Mouse (Mus musculus) kidney, adult 2 months (tissue): ENCODE results near the gene Ntm. TPM values are rescaled to one million over a fixed set of nuclear protein-coding genes. Genes with fewer than 3 reads are reported as not detected.

Source experiments
- DNase-seq: peaks from one replicate; pipeline ENCODE4 v3.0.0; 2021
- H3K27ac ChIP-seq: fragments of 200-500 bp; 2 replicates; pipeline ENCODE4 v1.5.1; 2012; ENCODE audit warnings: low read depth, low read length, control low read depth, inconsistent platforms; ENCODE audit not compliant: insufficient read depth
- H3K27me3 ChIP-seq: fragments of 200-500 bp; replicated peaks from 2 replicates; pipeline ENCODE4 v1.6.1; 2012; ENCODE audit warnings: mild to moderate bottlenecking, moderate library complexity, low read length, inconsistent platforms; ENCODE audit not compliant: control insufficient read depth, insufficient read depth
- H3K36me3 ChIP-seq: fragments of 200-500 bp; 2 replicates; pipeline ENCODE4 v1.6.1; 2012; ENCODE audit warnings: mild to moderate bottlenecking, moderate library complexity, low read length, inconsistent platforms; ENCODE audit not compliant: control insufficient read depth, insufficient read depth
- H3K4me1 ChIP-seq: fragments of 200-500 bp; 2 replicates; pipeline ENCODE4 v1.6.1; 2011; ENCODE audit warnings: low read length; ENCODE audit not compliant: control insufficient read depth, insufficient read depth
- H3K4me3 ChIP-seq: fragments of 200-500 bp; 2 replicates; pipeline ENCODE4 v1.5.1; 2011; ENCODE audit warnings: mild to moderate bottlenecking, low read depth, low read length, control low read depth; ENCODE audit not compliant: insufficient read depth
- CTCF ChIP-seq: fragments of 200-500 bp; conservative IDR thresholded peaks from 2 replicates; pipeline ENCODE4 v1.5.1; 2011; ENCODE audit warnings: low read depth, mild to moderate bottlenecking, control low read depth, low read length, moderate library complexity, mixed read lengths; ENCODE audit not compliant: insufficient read depth, insufficient read length
- POLR2A ChIP-seq: fragments of 200-500 bp; IDR thresholded peaks from one replicate; pipeline ENCODE4 v1.6.1; 2011; ENCODE audit warnings: low read depth, low read length, control low read depth
- WGBS: fragments of 180-500 bp; shearing (Covaris S2); methylation state at CpG from one replicate; pipeline ENCODE4 v1.1.7; 2018; 5-methylcytosine and 5-hydroxymethylcytosine counted together
- polyA plus RNA-seq: library from polyadenylated mRNA; depleted of rRNA; stranded (reverse); fragments of >200 nt; gene quantifications from 2 replicates; pipeline ENCODE4 v1.2.3, GENCODE M21; 2012

Ntm gene
- polyA plus RNA-seq, 1 experiment = 0.74 TPM

DNA sequence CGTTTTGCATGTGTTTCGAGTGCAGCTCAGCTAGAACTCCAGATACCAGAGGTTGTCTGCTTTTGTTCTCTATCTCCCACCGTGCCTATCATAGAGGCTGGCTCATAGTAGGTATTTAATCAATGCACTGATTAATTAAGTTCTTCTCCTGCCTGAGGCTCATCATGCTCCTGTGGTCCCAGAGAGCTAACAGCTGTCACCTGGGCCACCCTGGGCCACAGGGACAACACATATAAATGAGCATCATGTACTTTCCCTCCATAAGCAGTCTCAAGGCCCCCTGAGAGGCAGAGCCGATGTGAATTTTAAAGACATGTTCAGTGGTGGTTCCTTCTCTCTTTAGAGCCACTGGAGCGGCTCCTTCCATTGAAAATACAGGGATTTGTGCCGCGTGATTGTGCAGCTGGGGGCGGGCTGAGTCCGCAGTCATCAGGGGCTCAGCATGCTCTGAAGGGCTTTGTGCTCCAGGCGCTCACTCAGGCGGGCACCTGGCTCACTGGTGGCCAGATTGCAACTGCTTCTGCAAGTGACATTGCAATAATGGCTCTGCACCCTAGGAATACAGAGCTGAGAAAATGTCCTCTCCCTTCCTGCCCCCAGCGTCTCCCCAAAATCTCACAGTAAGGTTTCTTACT, 160.8 kb downstream of the Ntm start:
- Histone ChIP-seq H3K4me3 (no peak overlapping the region), H3K27ac (no peak overlapping the region), H3K4me1 (no peaks in the 10 kb centered on the region), H3K27me3 (no peaks in the 10 kb centered on the region), H3K36me3 (no peaks in the 10 kb centered on the region)
- no peak for DNase-seq
- TF ChIP-seq CTCF (no peak), POLR2A (no peak)
- 45% methylated on average over 12 of the region's 12 CpGs for WGBS

DNA sequence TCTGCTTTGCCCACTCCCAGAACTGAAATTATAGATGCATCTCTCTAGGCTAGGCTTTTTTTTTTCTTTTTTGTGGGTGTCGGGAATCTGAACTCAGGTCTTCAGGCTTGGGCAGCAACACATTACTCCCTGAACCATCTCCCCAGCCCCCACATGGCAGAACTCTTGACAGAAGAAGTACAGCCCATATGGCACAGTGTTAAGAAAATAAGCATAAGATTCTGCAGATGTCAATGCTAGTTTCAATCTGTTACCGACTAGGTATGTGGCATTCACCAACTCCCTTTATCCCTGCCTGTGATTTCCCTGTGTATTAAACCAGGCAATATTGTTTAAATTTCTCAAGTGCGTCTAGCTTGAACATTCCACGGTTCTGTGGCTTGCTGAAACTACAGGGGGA, 166.7 kb downstream of the Ntm start:
- Histone ChIP-seq H3K36me3 (no peaks in the 10 kb centered on the region), H3K4me1 (no peaks in the 10 kb centered on the region), H3K4me3 (no peak overlapping the region), H3K27ac (no peak overlapping the region), H3K27me3 (no peaks in the 10 kb centered on the region; the same call in 1 of the 2 replicates)
- WGBS = 50% methylated on average over 4 of the region's 4 CpGs
- no peak for DNase-seq
- TF ChIP-seq CTCF (no peak), POLR2A (no peak)

DNA sequence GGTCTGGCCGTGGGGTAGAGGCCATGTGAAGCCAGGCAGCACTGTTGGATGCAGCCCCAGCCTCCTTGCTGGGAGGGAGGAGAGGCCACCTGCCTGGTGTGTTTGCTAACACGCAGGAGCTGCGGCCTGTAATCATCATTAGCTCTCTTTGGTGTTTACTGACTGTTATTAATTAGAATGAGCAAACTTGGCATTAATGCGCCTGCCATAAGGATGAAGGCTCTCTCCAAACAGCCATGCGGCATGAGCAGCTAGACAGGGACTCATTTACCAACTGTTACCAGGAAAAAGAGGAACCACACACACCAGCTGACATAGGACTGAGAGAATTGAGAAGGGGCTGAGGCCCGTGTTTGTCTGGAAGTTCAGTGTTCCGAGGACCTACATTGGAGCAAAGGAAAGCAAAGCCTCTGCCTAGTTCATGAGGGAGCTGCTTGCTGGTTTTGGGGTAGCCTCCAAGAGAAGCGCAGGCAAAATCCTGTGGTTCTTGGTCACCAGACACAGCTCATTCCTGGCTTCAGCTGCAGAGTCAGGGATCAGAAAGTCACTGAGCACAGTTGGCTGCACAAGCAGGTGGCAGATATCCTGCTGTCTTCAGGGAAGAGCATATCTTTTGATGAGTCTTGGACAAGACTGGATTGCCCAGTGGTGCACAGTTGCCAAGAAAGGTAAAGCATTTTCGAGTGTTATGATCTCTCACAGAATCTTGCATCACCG, 171.6 kb downstream of the Ntm start:
- Histone ChIP-seq H3K27me3 (no peaks in the 10 kb centered on the region; the same call in 1 of the 2 replicates), H3K4me3 (no peak overlapping the region), H3K4me1 (no peaks in the 10 kb centered on the region), H3K36me3 (no peaks in the 10 kb centered on the region), H3K27ac (no peak overlapping the region)
- WGBS = 73% methylated on average over 10 of the region's 10 CpGs
- TF ChIP-seq CTCF (no peak), POLR2A (no peak)
- DNase-seq = no peak

DNA sequence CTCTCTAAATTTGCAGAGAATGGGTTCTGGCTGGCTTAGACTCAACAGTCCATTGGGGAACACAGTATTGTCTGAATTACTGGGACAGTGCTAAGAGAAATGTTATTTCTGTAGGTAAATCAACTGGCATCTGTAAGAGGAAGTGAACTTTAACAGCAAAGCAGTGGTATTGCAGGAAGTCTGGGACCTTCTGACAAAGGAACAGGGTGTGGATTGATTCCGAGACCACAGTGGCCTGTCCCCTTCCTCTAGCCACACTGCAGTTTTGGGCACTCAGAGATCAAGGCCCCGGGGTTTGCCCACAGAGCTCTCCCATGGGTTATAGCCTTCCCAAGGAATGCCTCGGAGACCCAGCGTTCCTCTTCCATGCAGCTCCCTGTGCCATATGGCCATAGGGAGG, 172.9 kb downstream of the Ntm start:
- Histone ChIP-seq H3K27me3 (no peaks in the 10 kb centered on the region; the same call in 1 of the 2 replicates), H3K36me3 (no peaks in the 10 kb centered on the region), H3K4me3 (no peak overlapping the region), H3K27ac (no peak overlapping the region), H3K4me1 (no peaks in the 10 kb centered on the region)
- DNase-seq = no peak
- no peak for TF ChIP-seq POLR2A
- no peak for TF ChIP-seq CTCF
- WGBS = 85% methylated on average over 4 of the region's 4 CpGs

DNA sequence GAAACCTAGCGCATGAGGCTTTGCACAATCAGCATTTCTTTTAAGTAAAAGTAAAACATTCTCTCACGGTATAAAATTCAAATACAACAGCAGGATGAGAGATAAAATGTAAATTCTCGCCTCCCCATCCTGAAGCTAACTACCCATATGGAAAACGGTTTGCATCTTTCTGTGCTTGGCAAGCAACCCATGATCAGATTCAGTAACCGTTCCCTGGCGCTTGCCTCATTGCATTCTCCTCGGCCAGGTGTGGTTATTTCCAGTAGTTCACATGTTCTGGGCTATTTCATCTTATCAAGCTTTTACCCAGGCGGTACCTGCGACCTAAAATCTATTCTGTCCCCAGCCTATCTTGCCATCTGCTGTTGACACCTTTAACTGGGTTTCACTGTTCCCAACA, 174.1 kb downstream of the Ntm start:
- 93% methylated on average over 9 of the region's 9 CpGs for WGBS
- Histone ChIP-seq H3K27me3 (no peaks in the 10 kb centered on the region; the same call in 1 of the 2 replicates), H3K4me1 (no peaks in the 10 kb centered on the region), H3K27ac (no peak overlapping the region), H3K4me3 (no peak overlapping the region), H3K36me3 (no peaks in the 10 kb centered on the region)
- no peak for DNase-seq
- TF ChIP-seq CTCF (no peak), POLR2A (no peak)

DNA sequence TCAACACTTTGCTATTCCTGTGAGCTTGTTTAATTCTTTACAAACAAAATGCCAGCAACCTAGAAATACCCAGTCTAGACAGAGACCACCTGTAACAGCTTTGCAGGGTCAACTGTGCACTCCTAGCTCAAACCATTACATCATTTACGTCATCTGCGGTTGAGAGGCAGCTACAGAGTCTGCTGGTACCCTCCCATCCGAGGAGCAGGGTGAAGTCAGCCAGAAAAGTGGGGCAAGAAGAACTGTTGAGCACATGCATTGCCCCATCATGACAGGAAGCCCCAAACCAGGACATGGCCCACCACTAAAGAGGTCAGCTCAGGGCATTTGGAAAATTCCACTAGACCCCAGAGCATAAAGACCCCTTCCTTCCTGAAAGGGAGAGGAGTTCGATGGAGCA, 175.5 kb downstream of the Ntm start:
- H3K27ac ChIP-seq = no peak overlapping the region
- no peak overlapping the region for H3K4me3 ChIP-seq
- no peaks in the 10 kb centered on the region for H3K36me3 ChIP-seq
- no peaks in the 10 kb centered on the region; the same call in 1 of the 2 replicates for H3K27me3 ChIP-seq
- DNase-seq = no peak
- WGBS = 46% methylated on average over 4 of the region's 4 CpGs
- H3K4me1 ChIP-seq = no peaks in the 10 kb centered on the region
- no peak for TF ChIP-seq POLR2A
- TF ChIP-seq CTCF = no peak

DNA sequence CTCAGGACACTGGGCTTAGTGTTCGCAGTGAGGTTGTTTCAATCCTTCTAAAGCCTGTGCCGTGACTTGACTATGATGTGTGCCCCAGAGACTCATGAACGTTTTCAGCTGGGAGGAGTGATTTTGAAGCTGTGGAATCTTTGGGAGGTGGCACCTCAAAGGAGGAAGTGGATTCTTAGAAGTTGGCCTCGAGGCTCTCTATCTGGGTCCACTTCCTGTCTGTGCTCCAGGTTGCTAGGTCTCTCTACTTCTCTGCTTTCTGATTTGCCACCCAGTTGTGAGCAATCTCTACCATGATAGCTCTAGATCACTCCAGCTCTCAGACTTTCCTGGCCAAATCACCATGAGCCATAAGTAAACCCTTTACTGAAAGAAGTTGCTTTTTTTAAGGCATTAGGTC, 180.2 kb downstream of the Ntm start:
- no peak for DNase-seq
- WGBS = 73% methylated on average over 4 of the region's 4 CpGs
- Histone ChIP-seq H3K27me3 (no peaks in the 10 kb centered on the region), H3K27ac (no peak overlapping the region), H3K4me3 (no peak overlapping the region), H3K36me3 (no peaks in the 10 kb centered on the region), H3K4me1 (no peaks in the 10 kb centered on the region)
- no peak for TF ChIP-seq POLR2A
